Mouse (Mus musculus): ENCODE results near the gene Fkbp4. TPM values are rescaled to one million over a fixed set of nuclear protein-coding genes. Genes with fewer than 3 reads are reported as not detected.

Fkbp4 gene
- polyA plus RNA-seq, 2 experiments: 121 to 158 TPM

- H3K27me3 ChIP-seq (ENCODE audit: control insufficient read depth, insufficient read depth, low read length): no peaks in the 10 kb centered on the region
- no peak overlapping the region for H3K9ac ChIP-seq (replicated peaks)
- H3K27ac ChIP-seq: no peak overlapping the region
- 66% methylated on average over 12 of the region's 12 CpGs for WGBS (ENCODE audit: insufficient replicate concordance)
- no peaks in the 10 kb centered on the region for H3K36me3 ChIP-seq (replicated peaks; ENCODE audit: control insufficient read depth, insufficient read depth, low read depth)
- no peaks in the 10 kb centered on the region for H3K9me3 ChIP-seq (ENCODE audit: control insufficient read depth, low read length)
- no peak for TF ChIP-seq CTCF (IDR thresholded peaks at IDR 0.05; ENCODE audit: low read depth)
- no peak for TF ChIP-seq EP300 (IDR thresholded peaks at IDR 0.05; ENCODE audit: low read depth)
- H3K4me1 ChIP-seq (replicated peaks; ENCODE audit: control insufficient read depth in 2 of 2, insufficient read depth in 2 of 2, low read length in 1 of 2): no peaks in the 10 kb centered on the region
- H3K4me2 ChIP-seq (ENCODE audit: low read depth): no peak overlapping the region
- H3K4me3 ChIP-seq (ENCODE audit: insufficient read depth in 1 of 2, low read depth in 2 of 2, low read length in 2 of 2): no peak overlapping the region
- ATAC-seq (ENCODE audit: insufficient read depth) (no peak), DNase-seq (ENCODE audit: low read depth in 3 of 3, low spot score in 3 of 3) (no peak)
Observed at GRCm38 (mm10) chr6:128455835-128456605, 17.5 kb upstream of the Fkbp4 start.

- Histone ChIP-seq H3K36me3 (replicated peaks; ENCODE audit: control insufficient read depth, insufficient read depth, low read depth) (no peaks in the 10 kb centered on the region), H3K27ac (no peak overlapping the region), H3K4me1 (replicated peaks; ENCODE audit: control insufficient read depth in 2 of 2, insufficient read depth in 2 of 2, low read length in 1 of 2) (peaks cover 0 to 8% of the 10 kb centered on the region in 2 experiments; a peak in 3 of 4 replicates), H3K4me3 (ENCODE audit: insufficient read depth in 1 of 2, low read depth in 2 of 2, low read length in 2 of 2) (no peak overlapping the region), H3K4me2 (ENCODE audit: low read depth) (no peak overlapping the region), H3K9ac (replicated peaks) (no peak overlapping the region), H3K9me3 (ENCODE audit: control insufficient read depth, low read length) (no peaks in the 10 kb centered on the region), H3K27me3 (ENCODE audit: control insufficient read depth, insufficient read depth, low read length) (no peaks in the 10 kb centered on the region)
- ATAC-seq (ENCODE audit: insufficient read depth) (no peak), DNase-seq (ENCODE audit: low read depth in 3 of 3, low spot score in 3 of 3) (no peak)
- TF ChIP-seq CTCF (IDR thresholded peaks at IDR 0.05; ENCODE audit: low read depth) (no peak), EP300 (IDR thresholded peaks at IDR 0.05; ENCODE audit: low read depth) (no peak)
- 81% methylated on average over 5 of the region's 5 CpGs for WGBS (ENCODE audit: insufficient replicate concordance)
Observed at GRCm38 (mm10) chr6:128447063-128447462, 8.6 kb upstream of the Fkbp4 start.

GRCm38 (mm10) chr6:128445761-128446535, 7.5 kb upstream of the Fkbp4 start:
- H3K4me1 ChIP-seq (replicated peaks; ENCODE audit: control insufficient read depth in 2 of 2, insufficient read depth in 2 of 2, low read length in 1 of 2): peaks cover 0 to 8% of the 10 kb centered on the region in 2 experiments; a peak in 3 of 4 replicates
- no peaks in the 10 kb centered on the region for H3K9me3 ChIP-seq (ENCODE audit: control insufficient read depth, low read length)
- H3K9ac ChIP-seq (replicated peaks): no peak overlapping the region
- peak overlapping the region; percentile 44 for H3K4me2 ChIP-seq (ENCODE audit: low read depth)
- TF ChIP-seq CTCF (IDR thresholded peaks at IDR 0.05; ENCODE audit: low read depth) (peak; percentile 71), EP300 (IDR thresholded peaks at IDR 0.05; ENCODE audit: low read depth) (no peak)
- no peak overlapping the region for H3K27ac ChIP-seq
- DNase-seq (ENCODE audit: low read depth in 3 of 3, low spot score in 3 of 3) (no peak), ATAC-seq (ENCODE audit: insufficient read depth) (peak; percentile 55; the same call in 1 of the 2 replicates)
- no peaks in the 10 kb centered on the region for H3K27me3 ChIP-seq (ENCODE audit: control insufficient read depth, insufficient read depth, low read length)
- H3K4me3 ChIP-seq (ENCODE audit: insufficient read depth in 1 of 2, low read depth in 2 of 2, low read length in 2 of 2): peak overlapping the region in 1 of 2 experiments; percentile 15; a peak in 1 of 4 replicates
- WGBS (ENCODE audit: insufficient replicate concordance): 12% methylated on average over 14 of the region's 14 CpGs
- no peaks in the 10 kb centered on the region for H3K36me3 ChIP-seq (replicated peaks; ENCODE audit: control insufficient read depth, insufficient read depth, low read depth)

- Histone ChIP-seq H3K27ac (no peak overlapping the region; the same call in 1 of the 2 replicates), H3K9me3 (ENCODE audit: control insufficient read depth, low read length) (no peaks in the 10 kb centered on the region), H3K4me2 (ENCODE audit: low read depth) (no peak overlapping the region), H3K4me3 (ENCODE audit: insufficient read depth in 1 of 2, low read depth in 2 of 2, low read length in 2 of 2) (no peak overlapping the region), H3K9ac (replicated peaks) (no peak overlapping the region), H3K4me1 (replicated peaks; ENCODE audit: control insufficient read depth in 2 of 2, insufficient read depth in 2 of 2, low read length in 1 of 2) (peaks cover 18 to 24% of the 10 kb centered on the region in 2 experiments), H3K36me3 (replicated peaks; ENCODE audit: control insufficient read depth, insufficient read depth, low read depth) (peaks cover 10% of the 10 kb centered on the region), H3K27me3 (ENCODE audit: control insufficient read depth, insufficient read depth, low read length) (no peaks in the 10 kb centered on the region)
- DNase-seq (ENCODE audit: low read depth in 3 of 3, low spot score in 3 of 3) (no peak), ATAC-seq (ENCODE audit: insufficient read depth) (no peak)
- WGBS (ENCODE audit: insufficient replicate concordance): 71% methylated on average over 2 of the region's 2 CpGs
- TF ChIP-seq EP300 (IDR thresholded peaks at IDR 0.05; ENCODE audit: low read depth): peak; percentile 46; the same call in 1 of the 2 replicates
- TF ChIP-seq CTCF (IDR thresholded peaks at IDR 0.05; ENCODE audit: low read depth): peak; percentile 55
Observed at GRCm38 (mm10) chr6:128440238-128440637, 1.8 kb upstream of the Fkbp4 start.

- no peak for DNase-seq (ENCODE audit: low read depth in 3 of 3, low spot score in 3 of 3)
- WGBS (ENCODE audit: insufficient replicate concordance): 19% methylated on average over 18 of the region's 18 CpGs
- H3K4me1 ChIP-seq (replicated peaks; ENCODE audit: control insufficient read depth in 2 of 2, insufficient read depth in 2 of 2, low read length in 1 of 2): peaks cover 18 to 21% of the 10 kb centered on the region in 2 experiments; a peak in 3 of 4 replicates
- ATAC-seq (ENCODE audit: insufficient read depth): peak; percentile 50
- peak overlapping the region; percentile 99 for H3K4me2 ChIP-seq (ENCODE audit: low read depth)
- peak overlapping the region; percentile 60 for H3K9ac ChIP-seq (replicated peaks)
- H3K27ac ChIP-seq: no peak overlapping the region
- TF ChIP-seq CTCF (IDR thresholded peaks at IDR 0.05; ENCODE audit: low read depth) (no peak), EP300 (IDR thresholded peaks at IDR 0.05; ENCODE audit: low read depth) (no peak)
- H3K27me3 ChIP-seq (ENCODE audit: control insufficient read depth, insufficient read depth, low read length): no peaks in the 10 kb centered on the region
- peak overlapping the region; percentile 36 to 95 for H3K4me3 ChIP-seq (ENCODE audit: insufficient read depth in 1 of 2, low read depth in 2 of 2, low read length in 2 of 2)
- peaks cover 18% of the 10 kb centered on the region for H3K36me3 ChIP-seq (replicated peaks; ENCODE audit: control insufficient read depth, insufficient read depth, low read depth)
- H3K9me3 ChIP-seq (ENCODE audit: control insufficient read depth, low read length): no peaks in the 10 kb centered on the region
Observed at GRCm38 (mm10) chr6:128438871-128439341, 429 bp upstream of the Fkbp4 start.
